Mouse (Mus musculus): Measurements from ENCODE around the gene Pgls. TPM values are rescaled to one million over a fixed set of nuclear protein-coding genes. Genes with fewer than 3 reads are reported as not detected.

The Pgls gene
- polyA plus RNA-seq, 1 experiment from 2014 or later: 266 TPM

DNA sequence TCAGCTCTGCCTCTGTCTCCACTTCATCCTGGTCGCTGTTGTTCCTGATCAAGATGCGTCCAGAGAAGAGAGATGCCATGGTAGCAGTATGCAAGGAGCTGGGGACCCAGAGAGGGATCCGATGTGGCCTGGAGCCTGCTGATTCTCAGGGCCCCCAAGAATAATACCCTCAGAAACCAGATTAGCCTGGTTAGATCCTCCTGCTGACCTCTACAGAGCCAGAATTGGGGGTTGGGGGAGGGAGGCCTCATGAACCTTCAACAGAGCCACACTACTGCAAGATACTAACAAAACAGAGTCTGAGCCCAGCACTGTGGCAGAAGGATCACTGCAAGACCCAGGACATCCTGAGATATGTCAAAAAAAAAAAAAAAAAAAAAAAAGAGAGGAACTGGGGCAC, 25.5 kb upstream of the Pgls start, which contains the start of gene Nxnl1:
Gene Nxnl1, minus strand, starts transcription at position 101 of the 400 bp plus-strand sequence.
- Histone ChIP-seq H3K4me2 (replicated peaks; ENCODE audit: low read depth, low read length) (no peak within 1 kb of the TSS), H3K9ac (replicated peaks; ENCODE audit: low read depth, low read length) (no peak within 1 kb of the TSS), H3K36me3 (ENCODE audit: control insufficient read depth, insufficient read depth, low read length) (no peaks in the 10 kb centered on the region), H3K27ac (ENCODE audit: low read length) (no peak within 1 kb of the TSS), H3K4me1 (ENCODE audit: control insufficient read depth, insufficient read depth, low read length) (peaks cover 19% of the 10 kb centered on the region), H3K4me3 (ENCODE audit: low read depth, low read length) (no peak within 1 kb of the TSS), H3K27me3 (ENCODE audit: control insufficient read depth, insufficient read depth, low read length) (0 out of 2 replicates have a peak, but pooled peaks cover 7% of the 10 kb centered on the region), H3K9me3 (ENCODE audit: control insufficient read depth, low read depth, low read length) (0 out of 2 replicates have a peak, but pooled peaks cover 2% of the 10 kb centered on the region)
- 74% methylated on average over 3 of the region's 3 CpGs for WGBS
- ATAC-seq (ENCODE audit: insufficient number of reproducible peaks, insufficient read depth, low FRiP score, low read depth): no peak

DNA sequence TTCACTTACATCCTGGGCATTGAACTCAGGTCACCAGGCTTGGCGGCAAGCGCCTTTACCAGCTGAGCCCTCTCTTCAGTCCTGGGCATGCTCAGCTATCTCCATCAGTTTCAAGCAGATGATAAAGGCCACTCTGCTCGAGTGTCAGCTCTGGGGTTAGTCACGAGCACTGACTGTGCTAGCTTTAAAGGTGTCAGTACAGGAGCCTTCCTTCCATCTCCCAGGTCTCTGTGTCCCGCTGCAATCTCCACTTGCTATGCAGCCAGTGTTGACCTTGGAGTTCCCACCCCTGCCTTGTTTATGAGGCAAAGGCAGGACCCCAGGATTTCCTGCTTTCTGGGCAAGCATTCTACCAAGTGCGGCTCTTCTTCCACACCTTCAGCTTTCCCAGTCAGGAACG, 24.4 kb upstream of the Pgls start:
- no peak overlapping the region for H3K9ac ChIP-seq (replicated peaks; ENCODE audit: low read depth, low read length)
- 72% methylated on average over 7 of the region's 7 CpGs for WGBS
- H3K27ac ChIP-seq (ENCODE audit: low read length): no peak overlapping the region
- peaks cover 17% of the 10 kb centered on the region for H3K4me1 ChIP-seq (ENCODE audit: control insufficient read depth, insufficient read depth, low read length)
- H3K4me2 ChIP-seq (replicated peaks; ENCODE audit: low read depth, low read length): no peak overlapping the region
- no peaks in the 10 kb centered on the region for H3K36me3 ChIP-seq (ENCODE audit: control insufficient read depth, insufficient read depth, low read length)
- 0 out of 2 replicates have a peak, but pooled peaks cover 2% of the 10 kb centered on the region for H3K9me3 ChIP-seq (ENCODE audit: control insufficient read depth, low read depth, low read length)
- H3K27me3 ChIP-seq (ENCODE audit: control insufficient read depth, insufficient read depth, low read length): 0 out of 2 replicates have a peak, but pooled peaks cover under 1% of the 10 kb centered on the region
- ATAC-seq (ENCODE audit: insufficient number of reproducible peaks, insufficient read depth, low FRiP score, low read depth): no peak
- no peak overlapping the region for H3K4me3 ChIP-seq (ENCODE audit: low read depth, low read length)

DNA sequence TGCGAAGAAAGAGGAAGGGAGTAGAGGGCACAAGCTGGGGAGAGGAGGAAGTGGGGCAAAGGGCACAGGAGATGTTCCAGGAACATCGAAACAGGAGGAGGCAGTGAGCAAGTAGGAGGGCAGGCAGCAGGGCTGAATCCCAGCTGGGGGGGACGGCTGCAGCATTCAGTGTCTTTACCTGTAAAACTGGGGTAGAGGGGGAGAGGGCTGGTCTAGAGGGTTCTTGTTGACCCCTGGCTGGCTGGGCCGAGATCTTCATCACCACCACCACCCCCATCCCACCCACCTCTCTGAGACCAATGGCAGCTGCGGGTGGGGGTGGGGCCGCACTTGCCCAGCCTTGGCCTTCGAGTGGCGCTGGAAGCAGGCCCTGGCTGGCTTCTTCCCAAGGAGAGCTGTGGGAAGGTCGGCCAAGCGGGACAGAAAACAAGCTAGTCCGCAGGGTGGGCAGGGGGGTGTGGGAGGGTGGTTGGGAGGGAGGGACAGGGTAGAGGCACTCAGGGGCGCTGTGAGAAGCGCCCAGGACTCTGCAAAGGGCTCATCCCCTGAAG, 23.5 kb upstream of the Pgls start, which contains the start of gene Slc27a1:
Gene Slc27a1, plus strand, starts transcription at position 496 of the 551 bp plus-strand sequence.
- peak within 1 kb of the TSS; percentile 41 for H3K4me3 ChIP-seq (ENCODE audit: low read depth, low read length)
- 15% methylated on average over 13 of the region's 13 CpGs for WGBS
- peak within 1 kb of the TSS; percentile 80 for H3K4me2 ChIP-seq (replicated peaks; ENCODE audit: low read depth, low read length)
- H3K9me3 ChIP-seq (ENCODE audit: control insufficient read depth, low read depth, low read length): 0 out of 2 replicates have a peak, but pooled peaks cover 2% of the 10 kb centered on the region
- ATAC-seq (ENCODE audit: insufficient number of reproducible peaks, insufficient read depth, low FRiP score, low read depth): no peak
- H3K27me3 ChIP-seq (ENCODE audit: control insufficient read depth, insufficient read depth, low read length): no peaks in the 10 kb centered on the region
- no peaks in the 10 kb centered on the region for H3K36me3 ChIP-seq (ENCODE audit: control insufficient read depth, insufficient read depth, low read length)
- peaks cover 14% of the 10 kb centered on the region for H3K4me1 ChIP-seq (ENCODE audit: control insufficient read depth, insufficient read depth, low read length)
- peak within 1 kb of the TSS; percentile 46; the same call in 1 of the 2 replicates for H3K27ac ChIP-seq (ENCODE audit: low read length)
- peak within 1 kb of the TSS; percentile 36; the same call in 1 of the 2 replicates for H3K9ac ChIP-seq (replicated peaks; ENCODE audit: low read depth, low read length)

DNA sequence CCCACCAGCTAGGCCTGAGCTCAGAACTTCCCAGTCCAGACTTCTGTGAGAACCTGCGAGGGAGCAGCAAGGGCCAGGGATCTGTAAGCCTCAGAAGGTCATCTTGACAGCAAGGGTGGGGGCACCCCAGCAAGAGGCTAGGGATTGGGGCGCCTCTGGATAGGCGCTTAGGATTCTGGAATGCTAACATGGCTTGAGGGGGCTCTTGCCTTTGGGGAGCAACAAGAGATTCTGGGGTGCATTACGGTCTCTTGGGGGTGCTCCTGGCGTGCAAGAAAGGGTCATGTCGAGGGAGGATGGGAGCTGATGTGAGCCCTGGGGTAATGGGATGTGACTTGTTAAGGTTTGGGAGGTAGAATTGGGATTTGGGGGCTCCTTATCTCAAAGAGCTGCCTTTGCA, 23.0 kb upstream of the Pgls start:
- ATAC-seq (ENCODE audit: insufficient number of reproducible peaks, insufficient read depth, low FRiP score, low read depth): no peak
- Histone ChIP-seq H3K36me3 (ENCODE audit: control insufficient read depth, insufficient read depth, low read length) (no peaks in the 10 kb centered on the region), H3K9me3 (ENCODE audit: control insufficient read depth, low read depth, low read length) (0 out of 2 replicates have a peak, but pooled peaks cover 2% of the 10 kb centered on the region), H3K9ac (replicated peaks; ENCODE audit: low read depth, low read length) (0 out of 2 replicates have a peak overlapping the region, but pooled peaks have one; percentile 36), H3K4me3 (ENCODE audit: low read depth, low read length) (peak overlapping the region; percentile 41), H3K4me2 (replicated peaks; ENCODE audit: low read depth, low read length) (peak overlapping the region; percentile 80), H3K27ac (ENCODE audit: low read length) (peak overlapping the region; percentile 46; the same call in 1 of the 2 replicates), H3K4me1 (ENCODE audit: control insufficient read depth, insufficient read depth, low read length) (peaks cover 14% of the 10 kb centered on the region), H3K27me3 (ENCODE audit: control insufficient read depth, insufficient read depth, low read length) (no peaks in the 10 kb centered on the region)
- 25% methylated on average over 6 of the region's 6 CpGs for WGBS

DNA sequence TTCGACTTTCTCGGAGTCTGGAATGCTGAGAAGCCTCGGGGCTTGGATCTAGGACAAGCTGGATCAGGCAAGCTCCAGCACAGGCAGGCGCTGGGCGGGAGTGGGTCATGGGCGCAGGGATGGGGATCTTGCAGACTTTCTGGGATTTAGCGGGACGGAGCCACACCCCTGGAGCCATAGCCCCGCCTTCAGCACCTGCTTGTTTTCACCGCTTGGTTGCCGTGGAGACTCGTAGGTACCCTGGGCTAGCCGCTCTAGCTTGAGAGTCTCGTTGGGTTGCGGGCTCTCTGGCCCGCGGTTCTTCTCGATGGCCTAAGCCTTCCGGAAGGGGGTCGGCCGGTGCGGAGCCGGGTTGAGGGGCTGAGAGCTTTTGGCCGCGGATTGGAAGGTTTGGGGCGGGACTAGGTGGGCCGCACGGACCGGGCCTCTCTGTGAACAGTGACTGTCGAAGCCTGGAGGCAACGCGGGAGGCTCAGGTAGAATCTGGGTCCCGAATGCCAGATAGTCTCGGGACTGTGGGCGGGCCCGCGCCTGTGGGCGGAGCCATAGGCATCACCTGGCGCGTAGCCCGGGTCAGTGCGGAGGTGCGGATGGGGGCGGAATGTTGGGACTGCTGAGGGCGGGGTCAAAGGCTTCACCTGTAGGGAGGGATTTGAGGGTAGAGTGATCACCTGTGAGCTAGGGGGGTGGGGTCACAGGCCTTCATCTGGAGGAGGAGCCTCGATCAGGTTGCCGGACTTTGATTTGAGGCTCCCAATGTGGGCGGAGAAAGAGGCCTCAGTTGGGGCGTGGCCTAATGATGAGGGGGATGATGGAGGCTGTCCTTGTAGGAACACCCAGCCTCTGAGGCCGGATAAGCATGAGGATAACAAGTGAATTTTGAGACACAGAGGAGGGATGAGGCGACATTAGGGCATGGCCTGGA, 22.3 kb upstream of the Pgls start:
- ATAC-seq (ENCODE audit: insufficient number of reproducible peaks, insufficient read depth, low FRiP score, low read depth): peak; percentile 80
- Histone ChIP-seq H3K4me2 (replicated peaks; ENCODE audit: low read depth, low read length) (peak overlapping the region; percentile 80), H3K27ac (ENCODE audit: low read length) (peak overlapping the region; percentile 46; the same call in 1 of the 2 replicates), H3K9me3 (ENCODE audit: control insufficient read depth, low read depth, low read length) (no peaks in the 10 kb centered on the region), H3K4me1 (ENCODE audit: control insufficient read depth, insufficient read depth, low read length) (peaks cover 14% of the 10 kb centered on the region), H3K36me3 (ENCODE audit: control insufficient read depth, insufficient read depth, low read length) (no peaks in the 10 kb centered on the region), H3K4me3 (ENCODE audit: low read depth, low read length) (peak overlapping the region; percentile 41), H3K9ac (replicated peaks; ENCODE audit: low read depth, low read length) (peak overlapping the region; percentile 36; the same call in 1 of the 2 replicates), H3K27me3 (ENCODE audit: control insufficient read depth, insufficient read depth, low read length) (no peaks in the 10 kb centered on the region)
- under 1% methylated on average over 51 of the region's 51 CpGs for WGBS

DNA sequence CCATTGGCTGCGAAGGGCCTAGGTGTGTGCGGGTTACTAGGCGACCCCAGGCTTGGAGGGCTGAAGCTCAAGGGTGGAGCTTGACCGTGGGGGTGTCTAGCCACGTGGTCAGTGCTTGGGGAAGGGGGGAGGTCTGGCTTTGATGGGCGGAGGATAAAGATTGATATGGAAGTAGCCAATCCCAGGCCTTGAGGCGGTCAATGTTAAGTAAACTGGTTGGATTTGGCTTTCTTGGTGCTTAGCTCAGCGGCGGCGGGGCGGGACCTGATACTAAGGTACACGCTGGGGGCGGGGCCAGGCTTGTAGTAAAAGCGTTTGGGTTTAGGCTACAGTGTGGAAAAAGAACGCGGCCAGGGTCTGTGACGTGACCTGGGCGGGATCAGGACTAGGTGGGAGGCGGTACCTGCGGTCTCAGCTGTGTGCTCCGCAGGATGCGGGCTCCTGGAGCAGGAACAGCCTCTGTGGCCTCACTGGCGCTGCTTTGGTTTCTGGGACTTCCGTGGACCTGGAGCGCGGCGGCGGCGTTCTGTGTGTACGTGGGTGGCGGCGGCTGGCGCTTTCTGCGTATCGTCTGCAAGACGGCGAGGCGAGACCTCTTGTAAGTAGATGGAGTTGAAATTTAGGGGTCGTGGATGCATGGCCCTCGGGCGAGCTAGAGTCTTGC, 21.6 kb upstream of the Pgls start:
- WGBS: 1% methylated on average over 41 of the region's 41 CpGs
- no peaks in the 10 kb centered on the region for H3K9me3 ChIP-seq (ENCODE audit: control insufficient read depth, low read depth, low read length)
- no peaks in the 10 kb centered on the region for H3K36me3 ChIP-seq (ENCODE audit: control insufficient read depth, insufficient read depth, low read length)
- ATAC-seq (ENCODE audit: insufficient number of reproducible peaks, insufficient read depth, low FRiP score, low read depth): peak; percentile 92
- H3K4me2 ChIP-seq (replicated peaks; ENCODE audit: low read depth, low read length): peak overlapping the region; percentile 80
- H3K4me3 ChIP-seq (ENCODE audit: low read depth, low read length): peak overlapping the region; percentile 41
- H3K27me3 ChIP-seq (ENCODE audit: control insufficient read depth, insufficient read depth, low read length): no peaks in the 10 kb centered on the region
- peaks cover 14% of the 10 kb centered on the region for H3K4me1 ChIP-seq (ENCODE audit: control insufficient read depth, insufficient read depth, low read length)
- peak overlapping the region; percentile 45 for H3K9ac ChIP-seq (replicated peaks; ENCODE audit: low read depth, low read length)
- peak overlapping the region; percentile 35; the same call in 1 of the 2 replicates for H3K27ac ChIP-seq (ENCODE audit: low read length)

- Histone ChIP-seq H3K27me3 (ENCODE audit: control insufficient read depth, insufficient read depth, low read length) (no peaks in the 10 kb centered on the region), H3K9ac (replicated peaks; ENCODE audit: low read depth, low read length) (no peak overlapping the region), H3K4me2 (replicated peaks; ENCODE audit: low read depth, low read length) (no peak overlapping the region; the same call in 1 of the 2 replicates), H3K4me1 (ENCODE audit: control insufficient read depth, insufficient read depth, low read length) (peaks cover 14% of the 10 kb centered on the region), H3K9me3 (ENCODE audit: control insufficient read depth, low read depth, low read length) (no peaks in the 10 kb centered on the region), H3K27ac (ENCODE audit: low read length) (no peak overlapping the region), H3K36me3 (ENCODE audit: control insufficient read depth, insufficient read depth, low read length) (no peaks in the 10 kb centered on the region), H3K4me3 (ENCODE audit: low read depth, low read length) (no peak overlapping the region)
- WGBS: 91% methylated on average over 2 of the region's 2 CpGs
- ATAC-seq (ENCODE audit: insufficient number of reproducible peaks, insufficient read depth, low FRiP score, low read depth): no peak
These were observed 19.9 kb upstream of the Pgls start for GRCm38 (mm10) chr8:71572077-71572476.
